Mouse (Mus musculus) MN1 (cell line): ENCODE measurements around the gene Gpc3.
"Not testable (repeated sequence)": the region's sequence is repeated elsewhere in the genome, so short reads cannot be mapped to it uniquely, and the experiment has no call there.

ENCODE experiments used
- DNase-seq: peaks from one replicate; pipeline ENCODE4 v3.0.0-alpha.2; 2016; ENCODE audit warnings: low spot score

Gene Gpc3

GRCm38 (mm10) chrX:52278687-52279359 is 334.9 kb downstream of the Gpc3 start:
- no peak for DNase-seq

GRCm38 (mm10) chrX:52277599-52277998 is 336.2 kb downstream of the Gpc3 start:
- DNase-seq, result no peak

- no peak for DNase-seq
Observed at GRCm38 (mm10) chrX:52273016-52273415, 340.7 kb downstream of the Gpc3 start.

GRCm38 (mm10) chrX:52261991-52262390 is 351.8 kb downstream of the Gpc3 start:
- DNase-seq, result no peak

GRCm38 (mm10) chrX:52261546-52261945 is 352.2 kb downstream of the Gpc3 start:
- no peak for DNase-seq

GRCm38 (mm10) chrX:52259771-52260170 is 354.0 kb downstream of the Gpc3 start:
- DNase-seq, result not testable (repeated sequence)

- no peak for DNase-seq
Observed at GRCm38 (mm10) chrX:52254526-52254925, 359.2 kb downstream of the Gpc3 start.

- DNase-seq, result no peak
Observed at GRCm38 (mm10) chrX:52245694-52246297, 368.0 kb downstream of the Gpc3 start.

- DNase-seq, result no peak
Observed at GRCm38 (mm10) chrX:52237470-52237869, 376.3 kb downstream of the Gpc3 start.

- DNase-seq, result no peak
Observed at GRCm38 (mm10) chrX:52231984-52232383, 381.8 kb downstream of the Gpc3 start.

GRCm38 (mm10) chrX:52230711-52231110 is 383.0 kb downstream of the Gpc3 start:
- no peak for DNase-seq
